Mouse (Mus musculus) T-helper 17 cell (primary cell): ENCODE measurements around the gene Nup35.

Experiments
- in situ Hi-C, 2 experiments: fragments of 300-600 bp; cut with MboI, MseI; formaldehyde crosslinking; loops; 1 replicate in 1 of 2; 2 replicates in 1 of 2; pipeline ENCODE4 v1.15.1; 2025; ENCODE audit warnings: high pct_unique_total_duplicates in 2 of 2

The Nup35 gene

GRCm38 (mm10) chr2:80632336-80633026 is 15.4 kb downstream of the Nup35 start:
- in situ Hi-C loops = loop anchor here (5.0 to 10.0 kb wide), 2 partner anchors 58 to 1080 kb away; no protein-coding TSS in a partner anchor

GRCm38 (mm10) chr2:80638364-80639241 is 21.6 kb downstream of the Nup35 start:
- in situ Hi-C loops = loop anchor here (5.0 to 10.0 kb wide), 2 partner anchors 64 to 66 kb away; no protein-coding TSS in a partner anchor

DNA sequence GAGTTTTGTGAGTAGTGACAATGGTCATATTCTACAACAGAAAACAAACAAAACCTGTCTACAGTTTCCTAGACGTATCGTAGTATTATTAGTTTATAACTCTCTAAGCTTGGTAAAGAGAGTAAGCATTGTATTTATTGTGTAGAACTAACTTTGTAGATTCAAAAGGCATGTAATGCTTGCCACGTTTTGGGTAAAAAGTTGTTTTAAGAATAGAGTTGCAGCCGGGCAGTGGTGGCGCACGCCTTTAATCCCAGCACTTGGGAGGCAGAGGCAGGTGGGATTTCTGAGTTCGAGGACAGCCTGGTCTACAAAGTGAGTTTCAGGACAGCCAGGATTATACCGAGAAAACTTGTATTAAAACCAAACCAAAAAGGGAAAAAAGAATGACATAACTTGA is 22.4 kb downstream of the Nup35 start:
- in situ Hi-C loops = loop anchor here (5.0 to 10.0 kb wide), 2 partner anchors 65 to 67 kb away; no protein-coding TSS in a partner anchor

GRCm38 (mm10) chr2:80639864-80640263 is 22.8 kb downstream of the Nup35 start:
- in situ Hi-C loops = loop anchor here (5.0 to 10.0 kb wide), 2 partner anchors 65 to 68 kb away; no protein-coding TSS in a partner anchor

DNA sequence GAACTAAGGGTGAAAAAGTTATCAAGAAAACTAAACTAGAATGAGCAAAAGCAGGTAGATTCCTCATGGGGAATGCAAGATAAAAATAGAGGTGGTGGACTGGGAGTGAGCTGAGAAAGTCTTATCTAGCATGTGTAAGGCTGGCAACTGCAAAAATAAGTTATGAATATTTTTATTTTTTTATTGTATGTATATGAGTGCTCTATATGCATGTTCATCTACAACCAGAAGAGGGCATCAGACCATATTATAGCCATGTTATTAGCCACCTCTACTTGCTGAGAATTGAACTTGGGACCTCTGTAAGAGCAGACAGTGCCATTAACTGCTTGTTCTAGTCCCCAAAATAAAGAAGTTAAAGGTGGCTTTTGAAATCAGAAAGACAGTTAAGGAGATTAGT is 44.4 kb downstream of the Nup35 start:
- in situ Hi-C loops = loop anchor here in 1 of 2 experiments (10.0 kb wide), 1 partner anchor 297 kb away; no protein-coding TSS in a partner anchor

- in situ Hi-C loops = loop anchor here in 1 of 2 experiments (10.0 kb wide), 1 partner anchor 298 kb away; no protein-coding TSS in a partner anchor
These were observed 45.6 kb downstream of the Nup35 start for GRCm38 (mm10) chr2:80662682-80663081.

- in situ Hi-C loops = loop anchor here in 1 of 2 experiments (10.0 kb wide), 1 partner anchor 303 kb away; no protein-coding TSS in a partner anchor
These were observed 50.4 kb downstream of the Nup35 start for GRCm38 (mm10) chr2:80667396-80667964.

- in situ Hi-C loops = loop anchor here in 1 of 2 experiments (10.0 kb wide), 1 partner anchor 305 kb away; no protein-coding TSS in a partner anchor
These were observed 53.0 kb downstream of the Nup35 start for GRCm38 (mm10) chr2:80669868-80670666.

DNA sequence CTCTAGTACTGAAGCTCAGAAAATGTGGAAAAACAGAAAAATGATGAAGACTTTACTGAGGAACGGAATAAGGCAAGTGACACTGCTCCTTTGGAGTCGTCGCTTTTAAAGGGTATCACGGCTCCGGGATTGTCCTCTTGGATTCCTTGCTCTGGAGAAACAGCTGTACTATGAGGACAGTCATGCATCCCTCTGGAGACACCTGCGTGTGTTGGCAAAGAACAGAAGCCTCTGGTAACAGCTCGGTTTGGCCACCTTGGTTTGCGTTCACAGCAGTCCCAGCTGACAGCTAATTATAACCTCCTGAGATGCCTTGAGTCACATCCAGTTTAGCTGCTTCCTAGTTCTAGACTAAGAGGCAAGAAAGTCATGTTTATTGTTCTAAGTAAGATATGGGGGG is 61.8 kb downstream of the Nup35 start:
- in situ Hi-C loops = no loop called here

DNA sequence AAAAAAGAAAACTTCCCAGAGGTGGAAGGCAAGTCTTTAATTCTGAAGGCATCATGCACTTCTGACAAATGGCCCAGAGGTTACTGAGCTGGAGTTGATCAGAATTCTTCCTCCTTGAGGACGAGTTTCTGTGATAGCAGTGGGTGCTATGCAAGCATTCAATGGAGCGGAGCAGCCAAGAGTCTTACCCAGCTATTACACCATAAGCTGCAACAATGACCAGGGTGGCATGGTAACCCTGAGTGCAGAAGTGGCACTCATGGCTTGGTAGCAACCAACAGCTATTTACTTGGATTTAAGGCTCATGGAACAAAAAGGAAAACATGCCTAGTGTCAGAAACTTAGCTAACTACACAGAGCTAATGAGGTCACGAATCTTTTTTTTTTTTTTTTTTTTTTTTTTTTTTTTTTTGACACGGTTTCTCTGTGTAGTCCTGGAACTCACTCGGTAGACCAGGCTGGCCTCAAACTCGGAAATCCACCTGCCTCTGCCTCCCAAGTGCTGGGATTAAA is 66.7 kb downstream of the Nup35 start:
- in situ Hi-C loops = no loop called here

GRCm38 (mm10) chr2:80684396-80685071 is 67.5 kb downstream of the Nup35 start:
- in situ Hi-C loops = no loop called here

- in situ Hi-C loops = no loop called here
These were observed 71.2 kb downstream of the Nup35 start for GRCm38 (mm10) chr2:80688261-80688660.

DNA sequence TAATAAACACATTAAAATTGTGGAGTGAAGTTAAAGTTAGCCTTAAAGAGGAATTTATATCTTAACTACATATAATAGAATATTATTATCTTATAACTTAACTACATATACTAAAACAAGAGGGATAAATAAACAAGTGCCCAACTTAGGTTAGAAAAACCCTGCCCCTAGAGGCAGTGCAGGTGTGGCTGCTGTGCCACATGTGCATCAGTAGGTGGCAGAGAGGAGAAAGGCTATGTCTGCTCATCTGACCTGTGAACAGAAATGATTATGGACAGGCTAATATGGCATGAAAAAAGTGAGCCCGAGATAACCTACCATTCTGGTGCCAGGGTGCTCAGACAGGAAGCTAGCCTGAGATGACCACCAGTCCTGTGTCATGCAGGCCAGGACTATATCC is 90.4 kb downstream of the Nup35 start:
- in situ Hi-C loops = no loop called here
